Mouse (Mus musculus): Measurements from ENCODE around the gene Gpr142. TPM values are rescaled to one million over a fixed set of nuclear protein-coding genes. Genes with fewer than 3 reads are reported as not detected.

The Gpr142 gene
- polyA plus RNA-seq, 1 experiment from 2014 or later = not detected

DNA sequence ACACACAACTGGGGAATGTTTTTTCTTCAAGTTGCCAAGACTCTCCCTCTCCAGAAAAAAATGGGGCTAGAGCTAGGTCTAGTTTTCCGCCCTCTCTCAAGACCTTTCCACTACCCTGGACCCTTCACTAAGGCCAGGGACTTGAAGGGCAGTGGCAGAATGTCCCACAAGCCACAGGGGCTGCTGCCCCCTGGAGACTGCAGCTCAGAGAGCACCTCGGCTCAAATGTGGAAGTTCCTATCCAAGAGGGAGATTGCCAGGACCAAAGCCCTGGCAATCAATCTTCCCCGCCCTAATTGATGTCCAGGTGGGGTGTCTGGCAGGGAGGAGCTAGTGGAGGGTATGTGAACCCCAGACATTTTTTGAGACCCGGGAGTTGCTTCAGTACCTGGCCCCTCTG is 7.9 kb upstream of the Gpr142 start:
- H3K36me3 ChIP-seq = 0 out of 2 replicates have a peak, but pooled peaks cover 4% of the 10 kb centered on the region
- no peak overlapping the region for H3K9ac ChIP-seq (replicated peaks)
- ATAC-seq (ENCODE audit: low FRiP score, low read depth) = no peak
- peak overlapping the region; percentile 90; the same call in 1 of the 2 replicates for H3K4me2 ChIP-seq (replicated peaks)
- no peak overlapping the region for H3K27ac ChIP-seq (replicated peaks)
- H3K27me3 ChIP-seq = peaks cover 83% of the 10 kb centered on the region
- no peak overlapping the region; the same call in 1 of the 2 replicates for H3K4me3 ChIP-seq
- 47% methylated on average over 4 of the region's 4 CpGs for WGBS
- H3K9me3 ChIP-seq = no peaks in the 10 kb centered on the region
- H3K4me1 ChIP-seq = peaks cover 71% of the 10 kb centered on the region

DNA sequence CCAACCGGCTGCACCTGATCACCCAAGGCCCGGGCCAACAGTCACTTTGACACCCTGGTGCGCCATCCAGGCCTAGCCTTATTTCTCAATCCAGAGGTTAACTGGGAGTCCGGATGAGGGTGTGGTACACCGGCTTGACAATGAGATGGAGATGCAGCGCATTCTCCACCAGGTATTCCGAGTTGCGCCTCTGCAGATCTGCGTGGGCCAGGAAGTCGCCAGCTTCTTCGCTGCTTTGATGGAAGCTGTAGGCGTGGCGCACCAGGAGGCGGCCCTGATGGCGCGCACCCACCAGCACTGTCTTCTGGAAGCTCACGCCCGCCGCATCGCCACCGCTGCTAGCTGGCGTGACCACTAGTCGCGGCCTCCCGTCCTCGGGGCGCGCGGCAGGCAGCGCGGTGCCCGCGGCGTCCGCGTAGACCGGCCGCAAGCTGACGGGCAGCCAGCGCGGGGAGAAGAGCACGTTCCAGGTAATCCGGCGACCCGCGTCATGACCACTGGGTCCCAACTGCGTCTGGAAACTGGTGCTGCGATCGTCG is 7.3 kb upstream of the Gpr142 start:
- peaks cover 77% of the 10 kb centered on the region for H3K27me3 ChIP-seq
- peak overlapping the region; percentile 49 for H3K27ac ChIP-seq (replicated peaks)
- peak overlapping the region; percentile 52 for H3K9ac ChIP-seq (replicated peaks)
- peak overlapping the region; percentile 90 for H3K4me2 ChIP-seq (replicated peaks)
- no peak for ATAC-seq (ENCODE audit: low FRiP score, low read depth)
- H3K9me3 ChIP-seq = no peaks in the 10 kb centered on the region
- 6% methylated on average over 50 of the region's 50 CpGs for WGBS
- H3K4me3 ChIP-seq = peak overlapping the region; percentile 48
- peaks cover 73% of the 10 kb centered on the region for H3K4me1 ChIP-seq
- H3K36me3 ChIP-seq = 0 out of 2 replicates have a peak, but pooled peaks cover 4% of the 10 kb centered on the region

DNA sequence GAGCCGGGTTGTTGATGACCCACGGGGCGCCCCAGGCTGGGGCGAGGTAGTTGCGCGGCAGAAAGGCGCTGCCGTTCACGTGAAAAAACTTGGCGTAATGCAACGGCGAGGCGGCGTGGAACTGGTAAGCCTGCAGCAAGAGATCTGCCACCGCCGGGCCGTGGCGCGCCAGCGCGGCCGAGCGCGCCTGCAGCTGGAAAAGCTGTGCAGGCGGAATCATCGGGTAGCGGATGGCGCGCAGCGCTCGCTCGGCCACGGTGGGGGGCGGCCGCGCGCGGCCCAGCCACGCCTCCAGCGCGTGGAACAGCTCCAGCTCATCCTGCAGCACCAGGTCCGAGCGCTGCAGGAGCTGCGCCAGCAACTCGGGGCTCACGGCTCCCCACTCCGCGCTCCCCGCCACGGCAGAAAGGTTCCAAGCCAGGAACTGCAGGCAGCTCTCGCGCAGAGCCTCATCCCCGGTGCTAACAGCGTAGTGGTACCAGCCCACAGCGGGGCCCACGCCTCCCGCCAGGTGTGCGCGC is 6.8 kb upstream of the Gpr142 start:
- Histone ChIP-seq H3K27me3 (peaks cover 72% of the 10 kb centered on the region), H3K4me1 (peaks cover 74% of the 10 kb centered on the region), H3K9me3 (no peaks in the 10 kb centered on the region), H3K9ac (replicated peaks) (peak overlapping the region; percentile 52), H3K4me2 (replicated peaks) (peak overlapping the region; percentile 90), H3K27ac (replicated peaks) (peak overlapping the region; percentile 49), H3K36me3 (0 out of 2 replicates have a peak, but pooled peaks cover 4% of the 10 kb centered on the region), H3K4me3 (peak overlapping the region; percentile 48)
- no peak for ATAC-seq (ENCODE audit: low FRiP score, low read depth)
- WGBS = 2% methylated on average over 45 of the region's 59 CpGs

DNA sequence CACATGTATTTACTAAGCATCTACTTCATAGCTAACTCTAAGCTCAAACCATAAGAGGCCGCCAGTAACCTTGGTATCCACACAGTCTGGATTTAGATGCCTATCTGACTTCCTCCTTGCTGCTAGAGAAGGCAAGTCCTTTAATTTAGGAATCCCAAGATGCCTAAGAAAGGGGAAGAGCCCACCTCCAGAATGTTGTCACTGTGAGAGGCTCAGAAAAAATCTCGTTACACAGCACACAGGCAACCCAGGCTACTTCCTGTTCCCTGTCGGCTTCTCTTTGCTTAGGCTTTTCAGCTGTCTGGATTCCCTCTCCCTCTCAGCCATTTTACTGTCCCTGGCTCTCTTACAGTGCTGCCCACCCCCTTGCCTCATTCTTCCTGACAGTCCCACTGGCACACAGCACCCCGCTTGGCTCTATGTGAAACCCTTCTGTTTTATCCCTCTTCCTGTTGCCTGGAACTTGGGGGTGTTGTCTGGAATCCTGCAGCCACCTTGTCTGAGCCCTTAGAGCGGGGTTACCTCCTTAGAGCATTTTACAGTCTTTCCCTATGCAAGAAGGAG is 5.7 kb upstream of the Gpr142 start:
- H3K9ac ChIP-seq (replicated peaks) = no peak overlapping the region; the same call in 1 of the 2 replicates
- peaks cover 79% of the 10 kb centered on the region for H3K4me1 ChIP-seq
- H3K9me3 ChIP-seq = no peaks in the 10 kb centered on the region
- H3K36me3 ChIP-seq = 0 out of 2 replicates have a peak, but pooled peaks cover 4% of the 10 kb centered on the region
- H3K27me3 ChIP-seq = peaks cover 61% of the 10 kb centered on the region
- ATAC-seq (ENCODE audit: low FRiP score, low read depth) = no peak
- no peak overlapping the region for H3K27ac ChIP-seq (replicated peaks)
- peak overlapping the region; percentile 48 for H3K4me3 ChIP-seq
- H3K4me2 ChIP-seq (replicated peaks) = peak overlapping the region; percentile 90
- 48% methylated on average over 5 of the region's 5 CpGs for WGBS

DNA sequence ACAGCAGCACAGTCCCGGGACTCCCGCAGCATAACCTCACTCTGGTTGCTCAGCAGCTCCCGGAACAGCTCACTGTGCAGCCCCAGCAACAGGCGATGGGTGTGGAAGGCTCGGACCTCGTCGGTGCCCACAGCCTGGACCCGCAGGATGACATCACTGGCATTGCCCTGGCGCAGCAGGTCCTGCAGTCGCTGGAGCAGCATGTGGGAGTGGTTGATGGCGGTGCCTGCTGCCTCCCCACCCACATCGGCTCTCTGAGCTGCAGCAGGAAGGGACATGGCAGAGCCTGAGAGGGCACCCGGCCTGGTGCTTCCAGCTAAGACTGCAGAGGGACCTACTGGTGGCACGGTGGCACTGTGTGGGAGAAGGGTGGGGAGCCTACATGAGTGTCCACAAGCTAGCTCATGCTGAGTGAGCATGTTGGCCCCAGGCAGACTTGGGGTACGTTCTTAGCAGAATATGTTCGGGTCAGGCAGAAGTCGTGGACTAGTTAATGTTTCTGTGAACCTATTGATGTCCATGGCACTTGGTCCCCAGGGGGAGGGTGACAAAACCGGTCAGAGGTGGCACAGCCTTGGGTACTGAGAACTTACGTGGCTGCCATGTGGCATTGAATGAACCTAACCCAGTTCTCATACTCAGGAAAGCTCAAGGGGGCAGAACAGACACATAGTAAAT is 4.7 kb upstream of the Gpr142 start:
- Histone ChIP-seq H3K9ac (replicated peaks) (peak overlapping the region; percentile 68), H3K36me3 (0 out of 2 replicates have a peak, but pooled peaks cover 4% of the 10 kb centered on the region), H3K9me3 (no peaks in the 10 kb centered on the region), H3K4me1 (peaks cover 75% of the 10 kb centered on the region), H3K4me2 (replicated peaks) (peak overlapping the region; percentile 90), H3K27ac (replicated peaks) (peak overlapping the region; percentile 100), H3K4me3 (peak overlapping the region; percentile 48), H3K27me3 (peaks cover 53% of the 10 kb centered on the region)
- no peak for ATAC-seq (ENCODE audit: low FRiP score, low read depth)
- WGBS = 58% methylated on average over 19 of the region's 19 CpGs

DNA sequence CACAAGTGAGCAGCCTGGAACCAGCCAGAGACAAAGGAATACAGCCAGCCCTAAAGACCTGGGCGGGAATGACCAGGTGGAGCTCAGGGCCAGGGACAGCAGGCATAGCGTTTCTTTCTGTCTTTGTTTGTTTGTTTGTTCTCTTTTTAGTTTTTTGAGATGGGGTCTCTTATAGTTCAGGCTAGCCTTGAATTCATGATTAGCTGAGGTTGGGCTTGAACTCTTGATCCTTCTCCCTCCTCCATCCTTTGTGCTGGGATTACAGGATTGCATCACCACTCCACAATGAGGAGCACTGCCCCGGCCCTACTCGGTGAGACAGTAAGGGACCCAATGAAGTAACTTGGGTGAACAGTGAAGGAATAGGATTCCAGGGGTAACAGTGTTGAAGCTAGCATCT is 4.0 kb upstream of the Gpr142 start:
- peaks cover 69% of the 10 kb centered on the region for H3K4me1 ChIP-seq
- H3K9ac ChIP-seq (replicated peaks) = peak overlapping the region; percentile 68
- 21% methylated on average over 4 of the region's 4 CpGs for WGBS
- H3K4me2 ChIP-seq (replicated peaks) = peak overlapping the region; percentile 90
- peak overlapping the region; percentile 100 for H3K27ac ChIP-seq (replicated peaks)
- H3K9me3 ChIP-seq = no peaks in the 10 kb centered on the region
- H3K36me3 ChIP-seq = 0 out of 2 replicates have a peak, but pooled peaks cover 4% of the 10 kb centered on the region
- peak; percentile 8 for ATAC-seq (ENCODE audit: low FRiP score, low read depth)
- peak overlapping the region; percentile 48 for H3K4me3 ChIP-seq
- H3K27me3 ChIP-seq = peaks cover 47% of the 10 kb centered on the region

DNA sequence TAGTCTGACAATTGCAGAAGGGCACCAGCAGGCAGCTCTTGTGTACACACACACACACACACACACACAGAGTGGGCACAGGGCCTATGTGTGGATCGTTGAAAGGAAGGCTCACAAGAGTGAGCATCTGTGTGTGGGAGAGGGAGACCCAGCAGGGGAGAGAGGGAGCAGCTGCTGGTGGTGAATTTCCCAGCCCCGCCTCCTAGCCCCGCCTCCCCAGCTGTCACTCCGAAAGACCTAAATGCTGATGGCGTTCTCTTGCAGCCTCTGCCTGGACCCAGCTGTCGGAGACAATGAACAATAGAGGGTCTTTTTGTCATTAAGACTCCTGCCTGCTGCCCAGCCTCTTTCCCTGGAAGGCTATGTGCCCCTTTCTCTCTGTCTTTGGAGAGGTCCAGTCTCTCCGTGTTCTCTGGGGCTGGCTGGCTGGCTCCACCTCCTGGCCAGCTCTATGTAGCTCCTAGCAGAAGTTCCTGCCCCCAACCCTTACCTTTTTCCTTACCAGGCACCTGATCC is 3.4 kb upstream of the Gpr142 start:
- H3K4me2 ChIP-seq (replicated peaks) = peak overlapping the region; percentile 90
- H3K4me3 ChIP-seq = peak overlapping the region; percentile 48
- peaks cover 67% of the 10 kb centered on the region for H3K4me1 ChIP-seq
- H3K36me3 ChIP-seq = 0 out of 2 replicates have a peak, but pooled peaks cover 4% of the 10 kb centered on the region
- no peaks in the 10 kb centered on the region for H3K9me3 ChIP-seq
- peak; percentile 84 for ATAC-seq (ENCODE audit: low FRiP score, low read depth)
- peak overlapping the region; percentile 68 for H3K9ac ChIP-seq (replicated peaks)
- 0% methylated on average over 7 of the region's 7 CpGs for WGBS
- H3K27ac ChIP-seq (replicated peaks) = peak overlapping the region; percentile 100
- peaks cover 41% of the 10 kb centered on the region for H3K27me3 ChIP-seq

DNA sequence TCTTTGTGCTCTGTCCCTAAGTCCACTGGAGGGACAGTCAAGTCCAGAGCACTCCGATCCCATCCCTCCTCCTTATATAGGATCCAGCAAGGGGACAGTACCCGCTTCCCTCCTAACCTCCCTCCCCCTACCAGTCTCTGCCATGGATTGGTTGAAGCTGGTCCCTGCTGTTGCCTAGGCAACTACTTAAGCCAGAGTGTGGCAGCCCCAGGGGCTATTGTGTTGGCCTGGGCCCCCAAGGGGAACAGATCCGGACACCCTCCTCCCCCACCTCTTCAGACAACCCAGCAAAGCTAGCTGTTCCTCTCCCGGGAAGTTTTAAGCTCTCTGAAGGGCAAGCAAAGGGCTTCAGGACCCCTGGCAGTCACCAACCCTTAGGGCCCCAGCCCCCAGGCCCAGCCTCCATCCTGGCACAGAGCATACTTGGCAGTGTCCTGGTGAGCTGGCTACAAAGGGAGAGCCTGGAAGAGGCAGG is 2.8 kb upstream of the Gpr142 start, which contains the start of gene Btbd17:
Gene Btbd17, minus strand, starts transcription at position 98 of the 475 bp plus-strand sequence.
- peaks cover 64% of the 10 kb centered on the region for H3K4me1 ChIP-seq
- 2% methylated on average over 4 of the region's 4 CpGs for WGBS

DNA sequence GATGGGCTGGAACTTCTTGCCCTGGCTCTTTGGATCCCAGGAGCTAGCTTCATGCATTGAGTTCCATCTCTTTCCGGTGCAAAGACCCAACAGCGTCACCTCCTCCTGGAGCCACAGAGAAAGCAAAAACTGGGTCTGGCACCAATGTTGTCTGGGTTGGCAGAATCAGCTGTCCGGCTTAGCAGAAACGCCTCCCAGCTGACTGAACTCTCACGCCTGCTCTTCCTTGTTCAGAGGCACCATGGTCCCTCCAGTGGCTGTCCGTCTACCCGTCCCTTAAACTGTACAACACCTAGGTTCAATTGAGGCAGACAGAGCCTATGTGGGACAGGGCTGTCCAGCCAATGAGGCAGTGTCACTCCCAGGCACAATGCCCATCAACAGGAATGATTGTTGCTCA is 1.5 kb upstream of the Gpr142 start:
- WGBS = 91% methylated on average over 7 of the region's 7 CpGs
- Histone ChIP-seq H3K27ac (replicated peaks) (peak overlapping the region; percentile 100), H3K4me1 (peaks cover 51% of the 10 kb centered on the region), H3K4me3 (no peak overlapping the region), H3K36me3 (no peaks in the 10 kb centered on the region), H3K4me2 (replicated peaks) (no peak overlapping the region), H3K27me3 (peaks cover 22% of the 10 kb centered on the region), H3K9ac (replicated peaks) (no peak overlapping the region), H3K9me3 (no peaks in the 10 kb centered on the region)
- no peak for ATAC-seq (ENCODE audit: low FRiP score, low read depth)

More for the DNA sequence above, 2.8 kb upstream of the Gpr142 start, which contains the start of gene Btbd17:
- peak within 1 kb of the TSS; percentile 100 for H3K27ac ChIP-seq (replicated peaks)
- 0 out of 2 replicates have a peak, but pooled peaks cover under 1% of the 10 kb centered on the region for H3K36me3 ChIP-seq
- H3K4me2 ChIP-seq (replicated peaks) = peak within 1 kb of the TSS; percentile 90
- peaks cover 35% of the 10 kb centered on the region for H3K27me3 ChIP-seq
- no peaks in the 10 kb centered on the region for H3K9me3 ChIP-seq
- peak; percentile 92 for ATAC-seq (ENCODE audit: low FRiP score, low read depth)
- peak within 1 kb of the TSS; percentile 48 for H3K4me3 ChIP-seq
- H3K9ac ChIP-seq (replicated peaks) = peak within 1 kb of the TSS; percentile 68

DNA sequence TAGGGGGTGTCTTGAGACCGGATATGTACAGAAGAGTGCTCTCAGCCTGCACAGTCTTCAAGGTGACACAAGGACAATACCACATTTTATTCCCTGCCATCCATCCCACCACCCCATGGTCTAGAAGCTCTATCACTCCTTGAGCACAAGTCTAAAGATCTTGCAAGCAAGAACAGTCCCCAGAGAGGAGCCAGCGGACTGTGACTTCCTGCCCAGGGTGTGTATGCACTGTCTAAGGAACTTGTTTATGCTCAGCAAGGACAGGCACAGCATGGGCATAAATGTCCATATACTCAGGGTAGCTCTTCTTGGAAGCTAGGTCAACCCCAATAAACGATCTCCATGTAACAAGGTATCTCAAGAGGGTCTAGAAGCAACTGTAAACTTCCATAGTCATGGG is 743 bp upstream of the Gpr142 start:
- no peak for ATAC-seq (ENCODE audit: low FRiP score, low read depth)

DNA sequence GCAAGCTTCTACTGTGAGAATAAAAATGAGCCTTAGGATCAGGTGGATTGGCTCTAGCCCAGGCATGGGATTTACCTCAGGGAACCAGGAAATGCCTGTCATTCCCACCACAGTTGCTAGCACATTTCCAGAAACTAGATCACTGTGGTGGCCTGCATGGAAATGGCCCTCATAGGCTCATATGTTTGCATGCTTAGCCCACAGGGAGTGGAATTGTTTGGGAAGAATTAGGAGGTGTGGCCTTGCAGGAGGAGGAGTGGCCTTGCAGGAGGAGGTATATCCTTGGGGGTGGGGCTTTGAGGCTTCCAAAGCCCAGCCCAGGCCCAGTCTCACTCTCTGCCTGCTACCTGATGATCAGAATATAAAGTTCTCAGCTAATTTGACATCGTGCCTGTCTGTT is 3.2 kb downstream of the Gpr142 start:
- 100% methylated on average over 1 of the region's 1 CpGs for WGBS
- no peak overlapping the region for H3K4me3 ChIP-seq
- H3K27ac ChIP-seq (replicated peaks) = no peak overlapping the region
- H3K4me1 ChIP-seq = peaks cover 34% of the 10 kb centered on the region
- H3K4me2 ChIP-seq (replicated peaks) = no peak overlapping the region
- peaks cover 9% of the 10 kb centered on the region for H3K27me3 ChIP-seq
- no peaks in the 10 kb centered on the region for H3K9me3 ChIP-seq
- ATAC-seq (ENCODE audit: low FRiP score, low read depth) = no peak
- no peak overlapping the region for H3K9ac ChIP-seq (replicated peaks)
- no peaks in the 10 kb centered on the region for H3K36me3 ChIP-seq

More for the DNA sequence above, 743 bp upstream of the Gpr142 start:
- H3K27ac ChIP-seq (replicated peaks) = no peak overlapping the region
- H3K4me2 ChIP-seq (replicated peaks) = no peak overlapping the region
- 98% methylated on average over 3 of the region's 3 CpGs for WGBS
- H3K4me1 ChIP-seq = peaks cover 49% of the 10 kb centered on the region
- H3K9ac ChIP-seq (replicated peaks) = no peak overlapping the region
- H3K27me3 ChIP-seq = peaks cover 19% of the 10 kb centered on the region
- no peaks in the 10 kb centered on the region for H3K9me3 ChIP-seq
- H3K4me3 ChIP-seq = no peak overlapping the region
- H3K36me3 ChIP-seq = no peaks in the 10 kb centered on the region

Data from midbrain, embryonic 12.5 days (tissue).